Mouse (Mus musculus) Patski (cell line): ENCODE results near the gene Pfkfb3. TPM values are rescaled to one million over a fixed set of nuclear protein-coding genes. Genes with fewer than 3 reads are reported as not detected.
A peak's percentile ranks its signal among the peaks of the same experiment; 100 is the strongest.

Experiments
- ATAC-seq: fragments of 100-300 bp; one replicate; pipeline ENCODE4 v1.8.0; 2021
- CTCF ChIA-PET: fragments of 350-600 bp; sonication (Branson Sonifier 250); formaldehyde crosslinking; loops from one replicate; lab custom pipeline; 2022; ENCODE audit warnings: inconsistent platforms; lab: Charles Lee
- POLR2A ChIA-PET: fragments of 350-600 bp; sonication (Branson Sonifier 250); formaldehyde crosslinking; loops from one replicate; lab custom pipeline; 2022; ENCODE audit warnings: antibody characterized with exemption, inconsistent platforms; lab: Charles Lee
- DNase-seq: peaks from one replicate; pipeline ENCODE4 v3.0.0-alpha.2; 2011; ENCODE audit warnings: low read depth, low spot score
- H3K27me3 ChIP-seq: fragments of 371-371 bp; one replicate; pipeline ENCODE4 v1.5.1; 2021
- CTCF ChIP-seq: fragments of 100-300 bp; IDR thresholded peaks from one replicate; pipeline ENCODE4 v1.5.1; 2021
- in situ Hi-C: fragments of 300-500 bp; cut with MboI; formaldehyde crosslinking; loops from 3 replicates; pipeline ENCODE4 v1.11.1; 2018; ENCODE audit warnings: low pct_unique_long_range_greater_than_20kb, mixed read lengths
- polyA plus RNA-seq: library from polyadenylated mRNA; unstranded; gene quantifications from one replicate; pipeline ENCODE4 v1.2.3, GENCODE M21; 2021

Gene Pfkfb3
- polyA plus RNA-seq, 1 experiment from 2014 or later, result 21.2 TPM

- DNase-seq, result peak; percentile 63
- in situ Hi-C loops, result loop anchor here (5.0 to 10.0 kb wide), 3 partner anchors 37 to 91 kb away; no protein-coding TSS in a partner anchor
- POLR2A ChIA-PET, result interaction anchor here (1.3 kb wide), 1 partner anchor 36 kb away, joined by 3 read pairs; no protein-coding TSS in a partner anchor
- CTCF ChIA-PET, result interaction anchor here (0.8 to 2.7 kb wide), 8 partner anchors 12 to 94 kb away, joined by 3 to 7 read pairs (median 3); no protein-coding TSS in a partner anchor
- ATAC-seq, result peak; percentile 60
- H3K27me3 ChIP-seq, result no peaks in the 10 kb centered on the region
- no peak for TF ChIP-seq CTCF
Observed at GRCm38 (mm10) chr2:11425421-11426131, 128.3 kb downstream of the Pfkfb3 start.

GRCm38 (mm10) chr2:11424252-11424651 is 129.6 kb downstream of the Pfkfb3 start:
- POLR2A ChIA-PET, result no interaction called here
- in situ Hi-C loops, result loop anchor here (10.0 kb wide), 1 partner anchor 89 kb away; no protein-coding TSS in a partner anchor
- CTCF ChIA-PET, result interaction anchor here (1.5 kb wide), 1 partner anchor 40 kb away, joined by 4 read pairs; no protein-coding TSS in a partner anchor
- no peaks in the 10 kb centered on the region for H3K27me3 ChIP-seq
- no peak for TF ChIP-seq CTCF
- ATAC-seq, result no peak
- DNase-seq, result no peak

- in situ Hi-C loops, result loop anchor here (10.0 kb wide), 1 partner anchor 89 kb away; no protein-coding TSS in a partner anchor
- CTCF ChIA-PET, result interaction anchor here (1.5 kb wide), 1 partner anchor 40 kb away, joined by 4 read pairs; no protein-coding TSS in a partner anchor
Observed at GRCm38 (mm10) chr2:11423421-11423820, 130.5 kb downstream of the Pfkfb3 start.

GRCm38 (mm10) chr2:11422384-11422783 is 131.5 kb downstream of the Pfkfb3 start:
- peak; percentile 50 for TF ChIP-seq CTCF
- POLR2A ChIA-PET, result no interaction called here
- ATAC-seq (no peak), DNase-seq (no peak)
- CTCF ChIA-PET, result interaction anchor here (1.0 to 1.2 kb wide), 2 partner anchors 11 to 84 kb away, joined by 3 to 4 read pairs; no protein-coding TSS in a partner anchor
- in situ Hi-C loops, result loop anchor here (10.0 kb wide), 1 partner anchor 88 kb away; no protein-coding TSS in a partner anchor
- no peaks in the 10 kb centered on the region for H3K27me3 ChIP-seq

More at GRCm38 (mm10) chr2:11423421-11423820, 130.5 kb downstream of the Pfkfb3 start:
- H3K27me3 ChIP-seq, result no peaks in the 10 kb centered on the region
- no peak for DNase-seq
- no peak for ATAC-seq
- TF ChIP-seq CTCF, result no peak
- POLR2A ChIA-PET, result interaction anchor here (1.1 kb wide), 1 partner anchor 19 kb away, joined by 3 read pairs; no protein-coding TSS in a partner anchor

Other genes starting within 250 kb of the Pfkfb3 start
- 141 TPM for gene Rbm17, start 50.1 kb upstream of the Pfkfb3 start, polyA plus RNA-seq
- not detected for gene Gm17490, start 72.2 kb upstream of the Pfkfb3 start, polyA plus RNA-seq
- not detected for gene Il2ra, start 88.7 kb upstream of the Pfkfb3 start, polyA plus RNA-seq
- gene Il15ra, start 151.2 kb upstream of the Pfkfb3 start, polyA plus RNA-seq, result 0.91 TPM
- gene Fbh1, start 223.5 kb upstream of the Pfkfb3 start, polyA plus RNA-seq, result 119 TPM
- gene Ankrd16, start 223.8 kb upstream of the Pfkfb3 start, polyA plus RNA-seq, result 51.0 TPM